Mouse (Mus musculus): ENCODE measurements at regions not wholly inside any gene's neighbourhood (a gene's known extent, or its start where the extent isn't known, plus 50 kb on each side); places are given as distances from the start of the nearest gene placed in this dataset.

DNA sequence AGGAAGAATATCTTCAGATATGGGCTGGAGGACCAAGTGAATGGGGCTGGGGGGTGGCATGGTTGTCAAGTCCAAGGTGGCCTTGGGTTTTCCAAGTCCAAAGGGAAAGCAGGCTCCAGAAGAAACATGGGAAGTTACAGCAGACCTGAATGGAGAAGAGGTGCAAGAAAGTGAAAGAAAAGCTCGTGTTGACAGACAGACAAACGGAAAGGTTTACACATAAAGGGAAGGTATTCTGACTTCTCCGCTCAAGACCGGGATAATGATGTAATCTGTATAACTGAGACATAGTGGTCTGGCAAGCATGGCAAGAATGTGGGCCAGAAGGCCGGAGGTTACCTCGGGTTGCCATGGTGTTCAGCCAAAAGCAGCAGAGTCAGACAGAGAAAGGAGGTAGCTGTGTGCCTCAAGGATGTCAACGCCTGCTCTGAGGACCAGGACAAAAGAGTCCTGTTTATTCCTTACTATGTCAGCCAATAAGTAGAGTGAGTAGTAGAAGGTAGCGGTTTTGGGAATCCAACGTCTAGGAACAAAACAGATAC is 50.8 kb upstream of the Elk3 start:
- TF ChIP-seq POLR2A (IDR thresholded peaks at IDR 0.05; ENCODE audit: control insufficient read depth, low read depth, low read length) = no peak
- TF ChIP-seq CTCF (IDR thresholded peaks at IDR 0.05; ENCODE audit: control insufficient read depth, insufficient read depth, insufficient replicate concordance, low read depth, low read length) = no peak
- Histone ChIP-seq H3K4me1 (ENCODE audit: control insufficient read depth, insufficient read depth, low read length) (no peaks in the 10 kb centered on the region), H3K27ac (ENCODE audit: control insufficient read depth, insufficient read depth, low read depth, low read length) (no peak overlapping the region), H3K27me3 (ENCODE audit: control insufficient read depth, insufficient read depth, low read length) (no peaks in the 10 kb centered on the region), H3K36me3 (ENCODE audit: control insufficient read depth, insufficient read depth, low read length) (no peaks in the 10 kb centered on the region), H3K4me3 (ENCODE audit: control insufficient read depth, low read depth, low read length) (no peak overlapping the region)

GRCm38 (mm10) chr10:93364108-93364793 is 53.3 kb upstream of the Elk3 start:
- no peak overlapping the region for H3K27ac ChIP-seq (ENCODE audit: control insufficient read depth, insufficient read depth, low read depth, low read length)
- no peaks in the 10 kb centered on the region for H3K4me1 ChIP-seq (ENCODE audit: control insufficient read depth, insufficient read depth, low read length)
- TF ChIP-seq POLR2A (IDR thresholded peaks at IDR 0.05; ENCODE audit: control insufficient read depth, low read depth, low read length) = no peak
- no peak for TF ChIP-seq CTCF (IDR thresholded peaks at IDR 0.05; ENCODE audit: control insufficient read depth, insufficient read depth, insufficient replicate concordance, low read depth, low read length)
- H3K36me3 ChIP-seq (ENCODE audit: control insufficient read depth, insufficient read depth, low read length) = no peaks in the 10 kb centered on the region
- H3K27me3 ChIP-seq (ENCODE audit: control insufficient read depth, insufficient read depth, low read length) = no peaks in the 10 kb centered on the region
- H3K4me3 ChIP-seq (ENCODE audit: control insufficient read depth, low read depth, low read length) = no peak overlapping the region

GRCm38 (mm10) chr10:93364881-93365280 is 53.9 kb upstream of the Elk3 start:
- Histone ChIP-seq H3K4me3 (ENCODE audit: control insufficient read depth, low read depth, low read length) (no peak overlapping the region), H3K27me3 (ENCODE audit: control insufficient read depth, insufficient read depth, low read length) (no peaks in the 10 kb centered on the region), H3K36me3 (ENCODE audit: control insufficient read depth, insufficient read depth, low read length) (no peaks in the 10 kb centered on the region), H3K4me1 (ENCODE audit: control insufficient read depth, insufficient read depth, low read length) (no peaks in the 10 kb centered on the region), H3K27ac (ENCODE audit: control insufficient read depth, insufficient read depth, low read depth, low read length) (no peak overlapping the region)
- TF ChIP-seq CTCF (IDR thresholded peaks at IDR 0.05; ENCODE audit: control insufficient read depth, insufficient read depth, insufficient replicate concordance, low read depth, low read length) (no peak), POLR2A (IDR thresholded peaks at IDR 0.05; ENCODE audit: control insufficient read depth, low read depth, low read length) (no peak)

DNA sequence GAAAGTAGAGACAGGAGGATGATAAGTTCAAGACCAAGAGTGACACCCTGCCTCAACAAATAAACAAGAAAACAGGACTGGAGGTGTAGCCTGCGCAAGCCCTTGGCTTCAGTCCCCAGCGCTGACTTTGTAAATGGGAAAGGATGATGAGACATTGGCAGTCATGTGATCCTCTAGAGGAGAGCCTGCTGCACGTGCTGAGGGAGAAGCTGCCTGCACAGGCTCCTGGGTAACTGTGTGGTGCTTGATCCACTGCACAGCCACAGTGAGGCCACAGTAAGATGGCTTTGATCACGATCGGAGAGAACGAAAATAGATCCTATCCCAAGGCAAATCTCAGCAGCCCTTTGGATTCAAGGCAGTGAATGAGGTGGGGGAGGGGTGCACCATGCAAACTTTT is 54.4 kb upstream of the Elk3 start:
- Histone ChIP-seq H3K36me3 (ENCODE audit: control insufficient read depth, insufficient read depth, low read length) (no peaks in the 10 kb centered on the region), H3K4me3 (ENCODE audit: control insufficient read depth, low read depth, low read length) (no peak overlapping the region), H3K27ac (ENCODE audit: control insufficient read depth, insufficient read depth, low read depth, low read length) (no peak overlapping the region), H3K27me3 (ENCODE audit: control insufficient read depth, insufficient read depth, low read length) (no peaks in the 10 kb centered on the region), H3K4me1 (ENCODE audit: control insufficient read depth, insufficient read depth, low read length) (no peaks in the 10 kb centered on the region)
- no peak for TF ChIP-seq CTCF (IDR thresholded peaks at IDR 0.05; ENCODE audit: control insufficient read depth, insufficient read depth, insufficient replicate concordance, low read depth, low read length)
- TF ChIP-seq POLR2A (IDR thresholded peaks at IDR 0.05; ENCODE audit: control insufficient read depth, low read depth, low read length) = no peak

- no peaks in the 10 kb centered on the region for H3K27me3 ChIP-seq (ENCODE audit: control insufficient read depth, insufficient read depth, low read length)
- no peaks in the 10 kb centered on the region for H3K36me3 ChIP-seq (ENCODE audit: control insufficient read depth, insufficient read depth, low read length)
- no peaks in the 10 kb centered on the region for H3K4me1 ChIP-seq (ENCODE audit: control insufficient read depth, insufficient read depth, low read length)
- TF ChIP-seq CTCF (IDR thresholded peaks at IDR 0.05; ENCODE audit: control insufficient read depth, insufficient read depth, insufficient replicate concordance, low read depth, low read length) (no peak), POLR2A (IDR thresholded peaks at IDR 0.05; ENCODE audit: control insufficient read depth, low read depth, low read length) (no peak)
- no peak overlapping the region for H3K4me3 ChIP-seq (ENCODE audit: control insufficient read depth, low read depth, low read length)
- H3K27ac ChIP-seq (ENCODE audit: control insufficient read depth, insufficient read depth, low read depth, low read length) = no peak overlapping the region
Measured at GRCm38 (mm10) chr10:93365824-93366223, 54.9 kb upstream of the Elk3 start.

- H3K4me1 ChIP-seq (ENCODE audit: control insufficient read depth, insufficient read depth, low read length) = no peaks in the 10 kb centered on the region
- no peak overlapping the region for H3K4me3 ChIP-seq (ENCODE audit: control insufficient read depth, low read depth, low read length)
- no peak for TF ChIP-seq POLR2A (IDR thresholded peaks at IDR 0.05; ENCODE audit: control insufficient read depth, low read depth, low read length)
- no peak for TF ChIP-seq CTCF (IDR thresholded peaks at IDR 0.05; ENCODE audit: control insufficient read depth, insufficient read depth, insufficient replicate concordance, low read depth, low read length)
- H3K36me3 ChIP-seq (ENCODE audit: control insufficient read depth, insufficient read depth, low read length) = no peaks in the 10 kb centered on the region
- no peak overlapping the region for H3K27ac ChIP-seq (ENCODE audit: control insufficient read depth, insufficient read depth, low read depth, low read length)
- no peaks in the 10 kb centered on the region for H3K27me3 ChIP-seq (ENCODE audit: control insufficient read depth, insufficient read depth, low read length)
Measured at GRCm38 (mm10) chr10:93369737-93370136, 58.8 kb upstream of the Elk3 start.

GRCm38 (mm10) chr10:93370331-93370730 is 59.4 kb upstream of the Elk3 start:
- H3K4me1 ChIP-seq (ENCODE audit: control insufficient read depth, insufficient read depth, low read length) = no peaks in the 10 kb centered on the region; the same call in 1 of the 2 replicates
- no peaks in the 10 kb centered on the region for H3K36me3 ChIP-seq (ENCODE audit: control insufficient read depth, insufficient read depth, low read length)
- H3K4me3 ChIP-seq (ENCODE audit: control insufficient read depth, low read depth, low read length) = no peak overlapping the region
- H3K27ac ChIP-seq (ENCODE audit: control insufficient read depth, insufficient read depth, low read depth, low read length) = no peak overlapping the region
- TF ChIP-seq CTCF (IDR thresholded peaks at IDR 0.05; ENCODE audit: control insufficient read depth, insufficient read depth, insufficient replicate concordance, low read depth, low read length) (no peak), POLR2A (IDR thresholded peaks at IDR 0.05; ENCODE audit: control insufficient read depth, low read depth, low read length) (no peak)
- H3K27me3 ChIP-seq (ENCODE audit: control insufficient read depth, insufficient read depth, low read length) = no peaks in the 10 kb centered on the region

All from testis, adult 2 months (tissue).